Mouse (Mus musculus): ENCODE measurements around the gene Akirin2.

DNA sequence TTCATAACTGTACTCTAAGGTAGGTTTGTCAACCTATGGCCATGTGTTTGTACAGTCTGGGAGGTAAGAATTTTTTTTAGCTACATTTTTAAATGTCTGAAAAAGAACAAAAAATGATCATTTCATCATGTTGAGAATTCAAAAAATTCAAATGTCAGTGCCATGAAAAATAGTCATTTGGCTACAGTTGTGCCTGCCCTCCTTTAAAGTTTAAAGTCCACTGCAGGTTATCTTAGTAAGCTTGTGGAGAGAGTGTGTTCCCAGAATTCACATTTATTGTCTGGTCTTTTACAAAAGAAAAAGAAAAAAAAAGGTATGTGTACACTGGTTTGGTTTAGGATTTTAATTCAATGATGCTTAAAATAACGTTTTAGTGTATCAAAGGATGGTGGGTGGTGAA lies 3.9 kb downstream of the Akirin2 start:
- TF ChIP-seq CTCF (IDR thresholded peaks at IDR 0.05; ENCODE audit: control insufficient read depth, insufficient read depth, insufficient replicate concordance, low read depth, low read length) (no peak), POLR2A (IDR thresholded peaks at IDR 0.05; ENCODE audit: control insufficient read depth, low read depth, low read length) (no peak)
